Mouse (Mus musculus): ENCODE results near the gene Fam213b.

DNA sequence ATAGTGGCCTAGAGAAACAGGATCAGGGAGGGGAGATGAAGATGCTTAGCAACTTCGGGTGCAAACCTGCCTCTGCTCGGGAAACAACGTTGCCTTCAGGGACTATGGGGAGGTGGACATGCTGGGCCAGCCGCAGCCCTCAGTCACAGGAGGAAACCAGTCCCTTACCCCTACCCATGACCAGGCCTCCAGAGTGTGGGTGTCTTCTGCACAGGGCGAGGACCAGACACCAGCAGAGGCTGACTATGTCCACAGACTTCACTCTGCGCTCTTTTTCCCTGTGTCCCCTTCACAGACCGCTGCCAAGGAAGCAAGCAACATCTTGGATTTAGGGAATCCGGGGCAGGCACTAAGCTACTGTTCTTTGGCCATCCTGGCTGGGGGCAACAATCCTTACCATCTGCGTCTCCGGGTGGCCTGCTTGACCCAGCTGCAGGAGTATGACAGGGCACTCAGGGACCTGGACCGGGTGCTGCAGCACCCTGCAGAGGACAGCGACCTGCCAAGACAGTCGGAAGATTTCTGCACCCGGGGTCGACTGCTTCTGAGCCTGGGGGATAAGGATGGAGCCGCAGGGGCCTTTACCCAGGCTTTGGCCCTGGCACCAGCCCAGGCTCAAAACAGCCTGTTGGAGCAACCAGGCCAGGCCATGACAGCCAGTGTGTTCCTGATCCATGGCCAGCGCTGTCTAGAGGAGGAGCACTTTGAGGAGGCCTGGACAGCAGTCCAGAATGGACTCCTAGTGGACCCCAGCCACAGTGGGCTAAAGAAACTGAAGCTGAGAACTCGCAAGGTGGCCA is 33.8 kb downstream of the Fam213b start:
- TF ChIP-seq CTCF (IDR thresholded peaks at IDR 0.05; ENCODE audit: borderline replicate concordance, extremely low read depth, insufficient read depth, insufficient read length), result no peak
- TF ChIP-seq POLR2A (IDR thresholded peaks at IDR 0.05; ENCODE audit: borderline replicate concordance, extremely low read depth, insufficient read depth, insufficient read length, poor library complexity, severe bottlenecking), result no peak
